Mouse (Mus musculus) left cerebral cortex, adult 8-10 months (tissue): Measurements from ENCODE around the gene Slc32a1. TPM values are rescaled to one million over a fixed set of nuclear protein-coding genes. Genes with fewer than 3 reads are reported as not detected.

ENCODE experiments used
- DNase-seq, 2 experiments: peaks; one replicate each; pipeline ENCODE4 v3.0.0; 2022; ENCODE audit warnings: low spot score in 2 of 2
- total RNA-seq, 4 experiments: library from RNA; stranded (reverse); gene quantifications; 2 replicates each; pipeline ENCODE4 v1.2.4; 2022

Slc32a1 gene
- total RNA-seq = 100 to 1,000 TPM; 130 to 145 (median 137) TPM

DNA sequence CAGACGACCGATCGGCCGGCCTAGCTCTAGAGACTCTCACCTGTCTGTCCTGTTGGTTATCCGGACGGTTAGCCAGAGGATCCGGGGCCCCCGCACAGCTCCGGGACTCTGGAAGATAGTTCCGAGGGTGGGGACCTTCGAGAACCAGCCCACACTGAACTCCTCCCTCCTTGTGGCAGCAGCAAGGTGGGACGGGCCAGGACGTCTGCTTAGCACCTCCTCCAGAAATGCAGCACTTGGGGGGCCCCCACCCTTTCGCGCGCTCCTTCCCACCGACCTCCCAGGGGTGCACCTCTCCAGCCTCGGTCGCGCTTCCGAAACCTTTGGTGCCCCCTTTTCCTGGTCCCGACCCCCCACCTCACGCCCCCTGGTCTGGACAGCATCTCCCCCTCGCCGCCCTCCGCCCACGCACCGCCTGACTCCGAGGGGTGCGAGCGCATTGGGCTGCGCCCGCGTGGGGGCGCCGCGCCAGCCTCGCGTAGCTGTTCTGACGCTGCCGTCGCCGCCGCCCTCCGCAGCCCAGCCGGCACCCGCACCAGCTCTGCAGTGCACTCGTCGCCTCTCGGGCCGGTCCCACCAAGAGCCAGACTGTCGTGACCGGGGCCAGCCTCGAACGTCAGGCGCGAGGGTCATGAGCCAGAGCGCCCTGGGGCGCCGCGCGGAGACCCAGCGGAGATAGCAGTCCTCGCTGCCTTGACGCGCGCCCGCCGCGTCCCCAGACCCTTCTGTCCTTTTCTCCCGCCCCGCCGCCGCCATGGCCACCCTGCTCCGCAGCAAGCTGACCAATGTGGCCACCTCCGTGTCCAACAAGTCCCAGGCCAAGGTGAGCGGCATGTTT is at the start of gene Slc32a1:
Gene Slc32a1 (plus strand): TSS at position 280 of the 838 bp plus-strand sequence.
- no peak for DNase-seq

DNA sequence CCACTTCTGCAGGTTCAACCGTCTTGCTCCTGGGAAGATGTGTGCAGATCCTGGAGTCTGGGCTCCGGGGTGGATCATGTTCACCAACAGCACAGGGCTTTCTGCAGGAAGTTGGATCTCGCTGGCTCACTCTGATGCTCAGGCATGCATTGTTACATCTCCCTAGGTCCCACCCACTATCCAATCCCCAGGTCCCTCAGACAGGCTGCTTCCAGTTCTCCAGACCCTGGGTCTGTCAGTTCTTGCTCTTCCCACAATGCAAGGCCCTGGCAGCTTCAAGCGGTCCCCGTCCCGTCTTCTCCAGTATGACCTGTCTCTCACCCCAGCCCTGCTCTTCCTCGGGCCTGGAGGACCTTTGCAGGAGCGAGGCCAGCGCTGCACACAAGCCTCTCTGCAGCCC is 49.8 kb upstream of the Slc32a1 start:
- DNase-seq = no peak

DNA sequence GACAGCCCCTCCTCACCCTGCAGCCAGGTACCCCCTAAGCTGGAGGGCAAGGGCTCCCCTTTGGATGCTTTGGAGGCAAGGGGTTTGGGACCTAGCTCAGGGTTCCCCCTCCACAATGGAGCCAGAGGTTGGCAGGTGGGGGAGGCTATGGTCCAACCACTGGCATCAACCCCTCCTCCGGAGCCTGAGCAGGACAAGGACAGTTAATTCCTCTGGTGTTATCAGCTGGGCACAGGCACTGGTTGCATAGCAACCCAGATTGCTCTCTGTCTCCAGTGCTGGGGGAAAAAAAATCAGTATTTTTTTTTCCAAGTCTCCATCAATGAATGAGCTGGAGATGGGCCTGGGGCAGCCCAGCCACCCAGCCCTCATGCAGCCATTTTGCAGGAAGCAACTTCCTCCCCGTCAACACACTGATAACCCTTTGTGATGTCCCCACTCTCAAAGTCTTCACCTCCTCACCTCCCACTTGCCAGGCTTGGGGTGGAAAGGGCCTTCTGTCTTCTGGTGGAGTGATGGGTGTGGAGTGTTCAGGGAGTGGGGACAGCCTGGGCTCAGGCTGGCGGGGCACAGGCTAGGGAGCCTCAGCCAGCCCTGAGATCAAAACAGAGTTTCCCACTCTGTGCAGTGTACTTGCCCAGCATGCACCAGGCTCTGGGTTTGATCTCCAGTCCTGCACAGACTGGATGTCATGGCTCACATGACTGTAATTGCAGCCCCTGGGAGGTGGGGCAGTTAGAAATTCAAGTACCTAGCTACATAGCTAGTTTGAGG is 49.0 kb upstream of the Slc32a1 start:
- DNase-seq = no peak

DNA sequence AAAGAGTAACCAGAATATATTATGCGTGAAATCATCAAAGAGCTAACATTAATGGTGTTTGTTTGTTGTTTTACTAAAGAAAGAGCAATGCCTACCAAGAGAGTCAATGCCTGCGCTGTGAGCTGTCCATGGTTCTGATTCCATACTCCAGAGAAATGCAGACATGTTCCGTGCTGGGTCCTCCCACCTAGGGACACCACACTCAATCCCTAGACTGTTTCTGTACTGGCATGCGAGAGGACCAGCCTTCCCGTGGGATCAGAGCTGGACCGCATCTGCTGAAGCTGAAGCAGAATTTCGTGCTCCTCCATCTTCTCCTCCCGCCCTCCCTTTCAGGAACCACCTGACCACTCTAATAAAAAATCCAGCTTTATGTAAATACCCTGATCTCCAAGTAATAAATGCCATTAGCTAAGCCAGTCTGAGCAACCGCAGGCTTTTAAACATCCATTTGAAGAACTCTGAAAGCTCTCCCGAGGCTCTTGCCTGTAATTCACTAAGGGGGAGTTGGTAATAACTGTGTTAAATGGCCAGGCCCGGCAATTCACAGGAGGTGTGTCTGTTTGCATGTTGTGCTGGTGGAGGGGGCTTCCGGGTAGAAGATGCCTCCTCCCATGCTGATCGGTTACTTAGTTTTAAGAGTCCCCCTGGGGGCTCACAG is 40.0 kb upstream of the Slc32a1 start:
- no peak for DNase-seq

DNA sequence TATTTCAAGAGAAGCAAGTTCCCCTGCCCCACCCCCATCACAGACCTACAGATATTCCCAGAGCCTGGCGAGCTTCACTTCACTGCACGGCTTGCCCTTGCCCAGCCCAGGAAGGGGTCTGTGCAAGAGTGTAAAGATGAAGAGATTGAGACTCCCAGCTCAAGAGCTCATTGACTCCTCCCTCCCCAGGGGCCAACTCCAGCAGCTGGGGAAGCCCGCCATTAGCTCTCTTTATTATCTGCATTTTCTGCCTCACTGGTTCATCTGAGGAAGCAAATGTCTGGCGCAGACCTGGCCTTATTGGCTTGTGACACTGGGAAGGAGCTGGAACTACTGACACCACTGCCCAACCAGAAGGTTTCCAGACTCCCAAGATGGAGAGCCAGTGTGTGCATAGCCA is 30.6 kb upstream of the Slc32a1 start:
- DNase-seq = no peak

DNA sequence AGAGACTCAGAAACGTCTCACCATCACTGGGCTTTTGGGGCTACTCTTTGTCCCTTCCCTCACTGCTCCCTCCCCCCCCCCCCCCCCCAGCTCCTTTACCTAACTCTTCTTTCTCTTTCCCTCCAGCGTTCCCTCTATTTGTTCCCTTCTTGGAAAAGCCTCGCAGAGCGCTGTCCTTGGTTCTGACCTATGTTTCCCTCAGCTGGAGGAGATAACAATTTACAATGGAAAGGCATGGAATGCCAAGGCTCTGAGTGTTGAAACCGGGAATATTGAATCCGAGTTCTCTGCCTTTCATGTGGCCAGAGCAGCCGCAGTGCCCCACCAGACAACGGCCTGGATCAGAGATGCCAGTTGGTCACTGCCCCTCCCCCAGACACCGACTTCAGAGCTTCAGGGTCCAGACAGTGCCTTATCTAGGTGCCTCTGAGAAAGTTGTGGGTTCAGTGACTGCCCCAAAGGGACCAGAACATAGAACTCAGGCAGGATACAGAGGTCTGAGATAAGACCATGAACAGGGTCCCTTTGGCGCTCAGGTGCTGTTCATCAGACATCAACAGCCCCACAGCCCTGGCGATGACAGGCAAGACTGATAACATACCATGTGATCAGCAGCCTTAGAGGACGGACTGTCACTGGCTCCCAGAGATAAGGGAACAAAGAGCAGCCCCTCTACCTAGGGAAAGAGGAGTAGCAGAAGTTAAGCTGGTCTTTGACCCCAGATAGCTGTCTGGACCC is 25.8 kb upstream of the Slc32a1 start:
- DNase-seq = no peak

DNA sequence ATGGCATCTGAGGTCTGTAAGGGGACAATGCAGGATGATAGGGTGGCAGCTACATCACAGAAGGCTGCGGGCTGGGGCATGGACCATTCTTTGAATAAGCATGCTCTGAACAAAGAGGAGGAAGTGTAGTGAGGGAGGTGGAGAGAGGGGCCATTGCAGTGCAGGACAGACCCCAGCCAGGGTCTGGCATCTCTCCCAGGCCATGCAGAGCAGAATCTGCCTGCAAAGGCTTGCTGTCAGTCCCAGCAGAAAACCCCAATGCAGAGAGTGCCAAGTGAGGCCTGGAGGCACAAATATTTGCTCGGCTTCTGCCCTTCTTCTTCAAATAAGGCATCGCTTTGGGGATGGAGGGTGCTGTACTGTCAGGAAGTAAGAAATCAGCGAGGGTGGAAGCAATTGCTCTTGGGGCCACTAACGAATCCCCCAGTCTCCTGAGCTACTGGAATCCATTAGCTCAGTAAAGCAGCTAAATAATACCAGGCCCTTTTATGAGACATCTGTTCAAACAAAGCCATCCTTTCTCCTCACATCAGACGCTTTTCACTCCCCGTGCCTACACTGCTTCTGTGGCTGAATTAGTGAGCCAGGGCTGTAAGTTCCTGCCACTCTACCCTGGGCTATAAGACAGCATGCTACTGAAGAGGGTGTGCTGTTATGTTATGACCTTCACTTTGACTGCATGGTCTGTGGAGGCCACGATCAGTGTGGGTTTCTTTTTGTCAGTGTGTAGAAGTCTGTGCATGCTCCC is 21.9 kb upstream of the Slc32a1 start:
- no peak for DNase-seq

DNA sequence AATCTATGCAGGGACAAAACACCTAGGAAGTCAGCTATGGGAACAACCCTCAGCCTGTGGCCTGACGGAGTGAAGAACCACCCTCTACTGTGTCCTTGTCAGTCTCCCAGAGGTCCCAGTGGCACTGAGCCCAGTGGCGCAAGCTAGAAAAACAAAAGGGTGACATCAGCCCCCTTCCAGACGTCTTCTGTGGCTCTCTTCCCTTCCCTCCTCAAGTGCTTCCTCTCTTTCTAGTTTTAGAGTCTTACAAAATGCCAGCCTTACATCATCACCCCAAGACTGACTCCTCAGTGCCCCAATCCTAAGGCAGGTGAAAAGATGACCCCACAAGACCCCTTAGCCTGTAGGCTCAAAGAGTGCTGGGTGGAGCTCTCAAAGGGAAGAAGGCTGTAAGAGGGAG is 20.1 kb upstream of the Slc32a1 start:
- DNase-seq = no peak

DNA sequence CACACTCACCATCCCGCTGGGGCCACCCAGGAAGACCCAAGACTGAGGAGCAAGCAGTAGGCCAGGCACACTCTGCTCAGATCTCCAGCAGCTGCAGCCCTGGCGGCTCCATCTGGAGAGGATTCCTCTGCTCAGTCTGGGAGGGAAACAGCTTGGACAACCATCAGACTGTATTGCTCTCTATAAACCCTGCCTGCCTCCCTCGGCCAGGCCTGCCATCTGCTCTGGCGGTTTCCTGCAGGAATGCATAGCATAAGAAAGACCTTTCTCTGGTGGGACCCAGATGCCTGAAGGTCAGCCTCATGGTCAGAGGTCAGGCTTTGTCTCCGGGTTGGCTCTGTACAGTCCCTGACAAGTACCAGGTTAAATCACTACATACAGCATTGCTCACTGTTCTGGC is 19.3 kb upstream of the Slc32a1 start:
- DNase-seq = no peak

DNA sequence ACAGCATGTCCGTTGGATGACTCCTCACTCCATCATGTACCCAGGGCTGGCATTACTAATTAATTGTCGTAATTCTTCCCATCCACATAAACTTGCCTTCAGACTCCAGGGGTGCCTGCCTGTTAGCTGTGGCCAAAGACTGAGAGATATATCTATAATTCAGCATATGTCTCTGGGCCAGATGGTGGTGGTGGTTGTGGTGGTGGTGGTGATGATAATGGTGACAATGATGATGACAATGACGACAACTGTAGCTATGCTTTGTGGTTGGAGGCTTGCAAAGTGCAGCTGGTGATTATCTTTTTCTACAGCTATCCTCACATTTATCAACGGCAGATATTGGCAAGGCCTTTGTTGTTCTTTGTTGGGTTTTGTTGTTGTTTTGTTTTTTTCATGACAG is 17.2 kb upstream of the Slc32a1 start:
- DNase-seq = no peak

DNA sequence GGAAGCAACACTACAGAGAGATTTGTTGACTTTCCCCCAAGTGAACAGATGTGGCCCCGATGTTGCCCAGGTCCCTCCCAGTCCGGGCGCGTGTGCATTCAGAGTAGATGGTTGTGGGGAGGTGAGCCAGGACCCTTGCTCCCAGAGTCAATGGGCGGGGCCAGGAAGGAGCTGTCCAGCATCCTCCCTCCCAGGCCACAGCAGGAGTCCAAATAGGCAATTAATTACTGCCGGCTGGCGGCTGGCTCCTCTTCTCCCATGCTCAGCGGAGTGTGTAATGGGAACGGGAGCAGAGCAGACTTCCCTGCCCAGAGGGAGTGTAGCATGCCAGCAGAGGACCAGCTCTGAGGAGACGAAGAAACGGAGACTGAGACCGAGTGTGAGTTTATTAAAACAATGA is 15.5 kb upstream of the Slc32a1 start:
- no peak for DNase-seq

DNA sequence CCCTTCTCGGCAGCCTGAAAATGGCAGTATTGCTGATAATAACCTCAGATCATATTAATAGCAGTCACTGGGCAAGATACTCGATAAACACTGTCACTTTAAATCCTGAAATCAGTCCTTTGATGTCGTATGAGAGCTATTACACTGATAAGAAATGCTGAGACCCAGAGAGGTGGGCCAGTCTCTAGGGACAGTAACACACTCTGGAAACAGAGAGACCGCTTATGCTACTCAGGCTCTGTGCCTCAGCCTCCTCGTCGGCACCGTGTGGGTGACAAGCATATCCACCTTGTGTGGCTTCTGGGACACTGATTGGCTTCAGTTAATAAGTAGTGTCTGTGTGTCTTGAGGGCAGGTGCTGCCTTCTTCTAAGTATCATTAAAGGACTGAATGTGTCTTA is 15.0 kb upstream of the Slc32a1 start:
- DNase-seq = no peak

DNA sequence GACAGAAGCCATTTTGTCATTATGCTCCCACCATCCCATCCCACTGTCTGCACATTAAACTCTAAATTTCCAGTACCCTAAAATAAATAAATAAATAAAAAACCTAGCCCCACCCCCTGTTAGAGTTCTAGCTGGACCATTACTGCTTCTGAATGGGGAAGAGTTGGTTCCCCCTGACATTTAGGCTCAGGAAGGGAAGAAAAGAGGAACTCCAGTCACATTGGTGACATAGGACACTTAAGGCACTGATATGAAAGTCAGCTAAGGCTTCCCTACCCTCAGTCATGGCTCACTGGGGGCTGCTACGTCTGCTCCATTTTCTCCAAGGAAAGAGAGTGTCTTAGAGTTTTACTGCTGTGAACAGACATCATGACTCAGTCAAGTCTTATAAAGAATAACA is 13.8 kb upstream of the Slc32a1 start:
- no peak for DNase-seq

DNA sequence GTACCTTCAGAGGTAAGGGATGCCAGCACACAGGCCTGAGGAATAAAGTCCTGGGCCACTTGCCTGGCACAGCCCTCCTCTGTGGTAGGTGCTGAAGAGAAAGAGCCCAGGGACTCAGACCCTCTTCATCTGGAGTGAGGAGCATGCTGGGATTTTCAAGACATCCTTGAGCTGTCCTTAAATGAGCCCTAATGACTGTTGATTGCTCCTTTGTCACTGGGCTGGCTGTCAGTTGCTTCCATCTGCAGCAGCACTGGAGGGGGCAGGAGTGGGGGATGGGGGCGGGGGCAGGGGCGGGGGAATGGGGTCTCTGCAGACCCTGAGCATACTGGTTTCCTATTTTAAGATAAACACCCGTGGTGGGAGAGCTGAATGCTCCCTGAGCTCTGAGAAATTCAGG is 10.1 kb upstream of the Slc32a1 start:
- no peak for DNase-seq

DNA sequence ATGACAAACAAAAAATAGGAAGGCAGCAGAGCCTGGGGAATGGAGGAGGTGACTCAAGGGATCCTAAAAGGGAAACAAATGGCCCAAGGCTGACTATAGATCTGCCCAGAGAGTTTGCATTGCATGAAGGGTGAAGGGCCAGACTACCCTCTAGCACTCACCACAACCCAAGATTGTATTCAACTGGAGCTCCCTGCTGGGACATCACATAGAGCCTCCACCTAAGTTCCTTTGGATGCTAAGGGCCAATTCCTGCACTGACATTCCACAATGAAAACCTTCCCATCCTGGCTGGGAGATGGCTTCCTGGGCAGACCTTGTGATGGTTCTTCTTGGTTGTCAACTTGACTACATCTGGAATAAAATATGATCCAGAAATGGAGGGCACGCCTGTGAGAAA is 9.2 kb upstream of the Slc32a1 start:
- no peak for DNase-seq

DNA sequence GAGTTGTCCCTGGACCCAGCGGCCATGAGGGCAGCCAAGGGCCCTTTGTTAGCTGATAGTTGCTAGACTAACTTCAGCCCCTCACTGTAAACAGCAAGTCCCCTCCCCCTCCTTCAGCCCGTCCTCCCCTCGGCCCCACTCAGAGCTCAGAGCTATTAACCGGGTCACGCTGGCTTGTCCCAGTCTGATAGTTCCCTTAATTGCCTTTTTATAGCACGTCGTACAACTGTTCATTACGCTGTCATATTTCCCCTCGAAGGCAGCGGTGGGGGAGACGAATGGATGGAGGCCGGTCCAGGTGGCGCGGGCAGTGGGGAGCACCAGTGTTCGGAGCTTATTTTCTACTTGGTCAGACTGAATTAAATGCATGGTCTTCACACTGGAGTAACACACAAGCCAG is 7.9 kb upstream of the Slc32a1 start:
- no peak for DNase-seq

DNA sequence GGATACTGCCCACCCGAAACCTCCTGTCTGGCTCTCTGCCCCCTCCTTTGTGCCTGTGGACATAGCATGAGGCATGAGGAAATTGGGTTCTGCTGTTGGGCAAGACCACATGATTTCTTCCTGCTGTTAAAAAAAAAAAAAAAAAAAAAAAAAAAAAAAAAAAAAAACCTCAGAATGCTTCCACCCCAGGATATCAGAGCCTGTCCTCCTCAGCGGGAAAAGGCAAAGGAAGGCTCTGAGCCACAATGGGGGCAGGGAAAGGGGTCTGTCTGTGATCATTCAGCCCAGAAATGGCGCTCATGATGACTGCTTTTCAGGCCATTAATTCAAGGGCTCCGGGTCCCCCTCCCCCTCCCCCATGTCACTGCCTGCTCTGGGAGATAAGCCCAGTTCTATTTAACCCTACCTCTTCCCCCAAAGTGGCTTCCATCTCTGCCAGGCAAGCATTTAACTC is 4.0 kb upstream of the Slc32a1 start:
- DNase-seq = no peak

DNA sequence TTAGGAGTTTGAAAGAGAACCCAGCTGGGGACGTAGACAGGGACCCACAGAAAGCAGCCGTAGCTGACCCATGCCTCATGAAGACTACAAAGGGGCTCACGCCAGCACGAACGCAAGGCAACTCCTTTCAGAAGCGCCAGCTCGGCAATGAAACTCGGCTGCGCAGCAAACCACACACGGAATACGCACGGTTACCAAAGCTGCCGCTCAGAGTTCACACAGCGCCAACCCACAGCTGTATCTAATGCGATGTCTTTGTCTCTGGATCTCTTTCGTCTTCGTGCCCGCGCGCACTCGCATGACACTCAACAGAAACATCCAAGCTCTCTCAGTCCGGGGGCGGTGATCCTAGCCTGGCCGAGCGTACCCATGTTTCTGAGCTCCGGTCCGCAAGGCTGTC is 886 bp upstream of the Slc32a1 start:
- DNase-seq = no peak

DNA sequence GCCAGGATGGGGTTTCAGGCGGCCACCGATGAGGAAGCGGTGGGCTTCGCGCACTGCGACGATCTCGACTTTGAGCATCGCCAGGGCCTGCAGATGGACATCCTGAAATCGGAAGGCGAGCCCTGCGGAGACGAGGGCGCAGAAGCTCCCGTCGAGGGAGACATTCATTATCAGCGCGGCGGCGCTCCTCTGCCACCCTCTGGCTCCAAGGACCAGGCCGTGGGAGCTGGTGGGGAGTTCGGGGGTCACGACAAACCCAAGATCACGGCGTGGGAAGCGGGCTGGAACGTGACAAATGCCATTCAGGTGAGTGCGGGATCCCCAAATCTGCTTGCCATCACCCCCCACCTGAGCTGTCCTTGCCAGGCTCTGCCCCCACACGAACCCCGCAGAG is 756 bp downstream of the Slc32a1 start:
- no peak for DNase-seq

DNA sequence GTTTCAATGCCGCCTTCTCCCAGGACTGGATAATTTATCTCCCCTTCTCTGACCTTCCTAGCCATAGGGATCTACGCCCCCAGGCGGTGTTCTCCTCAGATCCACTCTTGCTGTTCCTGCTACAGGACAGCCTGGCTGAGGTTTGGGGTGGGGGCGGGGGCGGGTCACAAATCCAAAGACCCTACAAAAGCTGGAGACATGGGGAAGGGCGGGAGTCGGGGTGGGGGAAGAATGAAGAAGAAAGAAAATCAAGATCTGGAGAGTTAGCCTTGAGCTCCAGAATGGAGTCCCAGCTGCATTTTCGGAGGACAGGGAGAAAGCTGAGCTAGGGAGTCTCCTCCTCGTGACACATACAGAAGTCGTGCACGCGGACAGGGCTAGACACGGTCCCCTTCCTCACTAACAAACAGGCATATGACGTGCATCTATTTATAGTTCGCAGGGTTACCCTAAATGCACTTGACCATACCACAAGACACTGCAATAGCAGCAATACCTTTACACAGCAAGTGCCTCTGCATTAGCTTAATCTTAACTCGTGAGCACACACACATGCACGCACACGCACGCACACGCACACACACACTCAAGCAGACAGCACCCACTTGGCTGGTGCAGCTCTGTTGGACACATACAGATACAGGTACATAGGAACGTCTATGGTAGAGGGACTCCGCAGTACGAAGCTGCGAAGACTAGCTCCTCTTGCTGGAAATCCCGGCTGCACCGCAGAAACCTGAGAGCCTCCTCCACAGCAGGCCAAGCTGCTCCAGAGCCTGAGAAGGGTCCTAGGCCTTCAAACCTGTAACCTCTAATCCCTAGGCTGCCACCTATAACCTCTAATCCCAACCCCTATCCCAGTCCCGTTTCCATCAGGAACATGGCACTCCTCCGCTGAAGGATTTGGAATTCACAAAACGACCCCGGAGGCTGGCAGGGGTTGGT is 1.4 kb downstream of the Slc32a1 start:
- DNase-seq = no peak
